Mouse (Mus musculus) c-Kit-negative CD71-positive TER-119-positive erythroid progenitor cells, embryonic 14.5 days (primary cell): ENCODE data around the gene Sufu.

Experiments used
- DNase-seq: peaks from one replicate; pipeline ENCODE4 v3.0.0-alpha.2; 2013; ENCODE audit warnings: low read depth, low spot score

Gene Sufu

GRCm38 (mm10) chr19:46462574-46462973, 65.9 kb downstream of the Sufu start:
- DNase-seq: no peak

GRCm38 (mm10) chr19:46463446-46463845, 66.8 kb downstream of the Sufu start:
- DNase-seq: no peak

- DNase-seq: no peak
Observed at GRCm38 (mm10) chr19:46466160-46466559, 69.5 kb downstream of the Sufu start.

GRCm38 (mm10) chr19:46467051-46467503, 70.4 kb downstream of the Sufu start:
- no peak for DNase-seq

- no peak for DNase-seq
Observed at GRCm38 (mm10) chr19:46470364-46471240, 73.9 kb downstream of the Sufu start.

DNA sequence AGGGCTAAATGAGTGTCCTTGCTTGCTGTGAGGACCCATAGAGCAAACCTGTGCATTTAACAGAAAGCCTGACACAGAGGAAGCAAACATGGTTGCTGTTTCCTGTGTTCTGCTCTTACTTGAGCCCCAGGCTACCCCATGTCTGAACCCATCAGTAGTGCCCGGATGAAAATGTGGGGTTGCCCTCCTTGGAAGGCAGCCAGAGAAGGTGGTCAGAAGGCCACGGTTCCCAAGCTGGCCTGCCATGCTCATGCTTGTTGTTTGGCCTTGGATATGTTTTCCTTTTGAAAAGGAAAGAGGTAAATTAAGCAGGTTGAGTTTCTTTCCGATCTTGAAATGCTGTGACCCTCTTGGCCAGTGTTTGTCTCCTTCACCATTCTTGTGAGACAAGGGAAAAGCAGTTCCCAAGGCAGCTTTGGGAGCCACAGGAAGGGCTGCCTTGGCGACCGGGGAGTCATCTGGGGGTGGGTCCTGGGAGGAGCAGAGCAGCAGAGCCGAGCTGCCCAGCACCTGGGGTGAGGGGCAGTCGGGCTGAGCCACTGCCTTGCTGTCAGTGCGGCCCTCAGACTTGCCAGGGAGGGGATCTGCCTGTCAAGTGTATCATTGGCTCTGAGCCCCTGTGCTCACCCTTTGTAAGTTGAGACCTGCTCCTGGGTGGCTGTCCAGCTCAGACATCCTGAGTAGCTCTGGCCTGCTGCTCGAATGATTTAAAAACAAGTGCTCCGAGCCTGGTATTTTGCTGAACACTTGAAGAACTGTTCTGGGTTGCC, 74.8 kb downstream of the Sufu start:
- DNase-seq: no peak

- no peak for DNase-seq
Observed at GRCm38 (mm10) chr19:46477432-46477845, 80.7 kb downstream of the Sufu start.

GRCm38 (mm10) chr19:46478242-46478641, 81.5 kb downstream of the Sufu start:
- no peak for DNase-seq

DNA sequence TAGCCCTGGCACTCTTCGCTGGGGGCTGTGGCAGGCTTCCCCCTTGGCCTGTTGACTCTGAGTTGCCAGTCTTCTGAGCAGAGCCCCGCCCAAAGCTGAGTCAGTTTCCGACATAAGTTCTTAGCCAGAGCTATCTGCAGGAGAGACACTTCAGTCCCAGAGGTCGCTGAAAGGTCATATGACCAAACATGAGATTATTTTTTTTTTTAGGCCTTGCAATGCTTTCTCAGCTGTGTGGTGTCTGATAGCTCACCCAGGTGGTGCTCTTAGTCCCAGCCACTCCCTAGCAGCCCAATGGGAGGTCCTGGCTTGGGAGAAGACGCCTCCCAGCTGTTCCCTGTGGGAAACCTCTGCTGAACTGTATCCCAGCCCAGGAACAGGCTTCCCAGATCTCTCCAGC, 82.1 kb downstream of the Sufu start:
- DNase-seq: no peak

GRCm38 (mm10) chr19:46479306-46480075, 82.8 kb downstream of the Sufu start:
- no peak for DNase-seq

GRCm38 (mm10) chr19:46480624-46481345, 84.1 kb downstream of the Sufu start:
- DNase-seq: no peak

DNA sequence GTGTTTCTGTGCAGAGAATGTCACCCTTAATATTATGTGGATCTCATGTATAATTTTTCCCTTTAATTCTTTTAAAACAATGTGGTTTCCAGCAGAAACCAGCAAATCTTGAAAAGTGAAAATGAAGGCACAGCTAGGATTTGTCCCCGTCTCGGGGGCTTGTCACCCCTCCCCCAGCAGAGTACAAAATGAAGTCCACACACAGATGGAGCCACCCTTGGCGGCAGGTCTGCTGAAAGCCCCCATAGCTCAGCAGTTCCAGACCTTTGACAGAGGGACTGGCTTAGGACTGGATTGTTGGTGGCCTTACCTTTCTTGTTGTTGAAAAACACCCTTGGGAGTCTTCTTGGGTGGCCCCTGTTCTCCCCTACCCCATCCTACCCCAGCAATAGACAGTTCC, 84.7 kb downstream of the Sufu start:
- no peak for DNase-seq

DNA sequence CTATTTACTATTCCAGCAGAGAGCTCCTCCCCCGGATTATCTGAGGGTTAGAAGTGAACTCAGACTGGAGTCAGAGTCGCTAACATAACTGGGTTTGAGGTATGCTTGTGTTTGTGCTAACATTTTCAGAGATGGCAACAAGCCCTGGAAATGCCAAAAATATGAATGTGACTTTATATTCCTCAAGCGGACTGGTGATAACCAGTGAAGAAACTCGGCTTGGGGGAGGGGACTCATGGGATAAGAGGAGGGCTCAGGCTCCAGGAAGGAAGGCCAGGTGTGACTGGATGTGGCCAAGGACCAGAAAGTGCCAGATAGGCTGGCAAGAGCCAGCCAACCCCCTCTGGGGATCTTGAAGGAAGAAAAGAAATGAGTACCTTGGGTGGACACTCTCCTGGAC, 85.1 kb downstream of the Sufu start:
- no peak for DNase-seq

GRCm38 (mm10) chr19:46482896-46483516, 86.3 kb downstream of the Sufu start:
- no peak for DNase-seq

- no peak for DNase-seq
Observed at GRCm38 (mm10) chr19:46483701-46484328, 87.1 kb downstream of the Sufu start.

DNA sequence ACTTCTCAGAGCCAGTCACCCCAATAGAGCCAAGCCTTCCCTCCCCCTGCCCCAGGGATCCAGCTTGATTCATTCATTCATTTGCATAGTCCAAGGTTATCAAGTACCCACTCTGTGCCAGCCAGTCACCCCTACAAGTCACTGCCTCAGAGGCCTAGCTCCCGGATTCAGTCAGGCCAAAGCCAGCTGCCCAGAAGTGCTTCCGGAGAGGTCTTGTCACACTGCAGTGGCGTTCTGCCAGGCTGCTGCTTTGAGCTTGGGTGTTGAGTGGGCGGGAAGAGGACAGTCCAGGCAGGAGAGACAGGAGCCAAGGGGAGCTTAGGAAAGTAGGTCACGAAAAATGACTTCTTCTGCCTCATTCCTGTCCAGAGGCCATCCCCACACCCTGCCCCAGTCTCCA, 87.8 kb downstream of the Sufu start:
- DNase-seq: no peak

- DNase-seq: no peak
Observed at GRCm38 (mm10) chr19:46485847-46486246, 89.2 kb downstream of the Sufu start.

DNA sequence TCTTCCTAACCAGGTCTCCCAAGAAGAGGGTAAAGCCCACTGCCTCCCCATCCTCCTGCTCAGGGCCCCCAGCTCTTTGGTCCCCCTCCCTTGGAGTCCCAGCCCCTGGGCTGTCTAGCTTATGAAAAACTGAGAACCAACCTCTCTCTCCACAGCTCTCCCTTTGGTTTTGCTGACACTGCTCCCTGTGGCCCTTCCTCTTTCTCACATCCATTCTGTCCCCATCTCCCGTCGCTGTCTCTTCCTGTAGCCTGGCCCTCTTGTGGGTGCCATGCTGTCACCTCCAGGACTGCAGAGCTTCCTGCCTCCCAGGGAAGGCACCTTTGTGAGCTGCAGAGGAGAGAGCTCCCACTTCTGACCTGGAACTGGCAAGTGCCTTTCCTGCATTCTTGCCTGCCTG, 90.0 kb downstream of the Sufu start:
- no peak for DNase-seq

- DNase-seq: no peak
Observed at GRCm38 (mm10) chr19:46489448-46489847, 92.8 kb downstream of the Sufu start.

DNA sequence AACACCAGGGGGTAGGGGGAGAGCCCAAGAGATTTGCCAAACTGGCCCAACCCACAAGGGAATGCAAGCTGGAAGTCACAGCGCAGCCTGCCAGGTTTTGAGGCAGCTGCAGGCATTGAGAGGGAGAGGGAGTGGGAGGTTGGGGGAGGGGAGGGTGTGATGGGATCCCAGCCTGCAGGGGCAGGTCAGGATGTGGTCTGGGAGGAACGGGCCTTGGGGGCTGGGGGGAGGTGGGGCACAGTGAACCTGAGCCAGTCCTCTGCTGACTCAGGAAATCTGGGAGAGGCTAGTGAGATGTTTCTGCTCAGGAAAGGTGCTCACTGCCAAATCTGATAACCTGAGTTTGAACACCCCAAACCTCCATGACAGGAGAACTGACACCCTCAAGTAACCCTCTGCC, 93.9 kb downstream of the Sufu start:
- DNase-seq: no peak
